Mouse (Mus musculus) urinary bladder, postnatal 10 days (tissue): ENCODE measurements around the gene 1700092M07Rik.
A peak's percentile ranks its signal among the peaks of the same experiment; 100 is the strongest.

Source experiments
- DNase-seq: peaks from one replicate; pipeline ENCODE4 v3.0.0; 2022; ENCODE audit warnings: low spot score

1700092M07Rik gene

GRCm38 (mm10) chr19:8742176-8742575 is 1.7 kb downstream of the 1700092M07Rik start:
- DNase-seq, result no peak

GRCm38 (mm10) chr19:8745382-8745781 is 4.9 kb downstream of the 1700092M07Rik start:
- DNase-seq, result no peak

DNA sequence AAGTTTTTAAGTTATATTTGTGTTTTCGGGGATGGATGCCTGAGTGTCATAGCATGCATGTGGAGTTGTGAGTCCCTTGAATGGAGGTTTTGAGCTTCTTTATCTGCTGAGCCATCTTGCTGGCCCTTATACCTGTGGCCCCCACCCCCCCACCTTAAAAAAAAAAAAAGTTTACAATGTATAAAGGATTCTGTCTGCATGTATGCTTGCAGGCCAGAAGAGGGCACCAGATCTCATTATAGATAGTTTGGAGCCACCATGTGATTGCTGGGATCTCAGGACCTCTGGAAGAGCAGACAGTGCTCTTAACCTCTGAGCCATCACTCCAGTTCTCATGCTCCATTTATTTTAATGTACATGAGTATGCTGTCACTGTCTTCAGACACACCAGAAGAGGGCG is 6.8 kb downstream of the 1700092M07Rik start:
- no peak for DNase-seq

- no peak for DNase-seq
Observed at GRCm38 (mm10) chr19:8755652-8756051, 15.1 kb downstream of the 1700092M07Rik start.

GRCm38 (mm10) chr19:8756635-8757387 is 16.3 kb downstream of the 1700092M07Rik start, which contains the start of gene Nxf1:
Nxf1 (plus strand) TSS chr19:8757073.
- peak; percentile 70 for DNase-seq

GRCm38 (mm10) chr19:8757471-8757998 is 17.0 kb downstream of the 1700092M07Rik start:
- no peak for DNase-seq

DNA sequence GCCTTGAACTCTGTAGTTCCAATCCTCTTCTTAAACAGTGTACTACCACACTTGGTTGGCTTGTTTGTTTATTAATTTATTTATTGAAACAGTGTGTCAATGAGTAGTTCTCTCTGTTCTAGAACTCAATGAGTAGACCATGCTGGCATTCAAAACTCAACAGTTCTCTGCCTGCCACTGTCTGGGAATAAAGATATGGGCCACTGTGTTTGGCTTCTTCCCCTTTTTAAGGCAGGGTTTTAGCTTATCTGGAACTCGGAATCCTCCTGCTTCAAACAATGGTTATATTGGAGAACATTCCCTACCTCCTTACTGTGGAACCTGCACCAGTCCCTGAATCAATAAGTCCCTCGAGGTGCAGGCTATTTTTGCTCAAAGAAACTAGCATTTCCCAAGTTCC is 18.4 kb downstream of the 1700092M07Rik start:
- no peak for DNase-seq

DNA sequence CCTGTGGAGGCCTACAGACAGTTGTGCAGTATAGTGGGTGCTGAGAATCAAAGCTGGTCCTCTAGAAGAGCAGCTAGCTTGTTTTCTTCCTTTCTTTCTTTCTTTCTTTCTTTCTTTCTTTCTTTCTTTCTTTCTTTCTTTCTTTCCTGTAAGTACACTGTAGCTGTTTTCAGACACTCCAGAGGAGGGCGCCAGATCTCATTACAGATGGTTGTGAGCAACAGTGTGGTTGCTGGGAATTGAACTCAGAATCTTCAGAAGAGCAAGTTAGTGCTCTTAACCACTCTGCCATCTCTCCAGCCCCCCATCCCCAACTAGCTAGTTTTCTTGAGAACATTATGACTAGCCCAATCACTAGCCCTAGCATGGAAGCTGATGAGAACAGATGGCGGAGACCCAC is 20.2 kb downstream of the 1700092M07Rik start:
- no peak for DNase-seq

DNA sequence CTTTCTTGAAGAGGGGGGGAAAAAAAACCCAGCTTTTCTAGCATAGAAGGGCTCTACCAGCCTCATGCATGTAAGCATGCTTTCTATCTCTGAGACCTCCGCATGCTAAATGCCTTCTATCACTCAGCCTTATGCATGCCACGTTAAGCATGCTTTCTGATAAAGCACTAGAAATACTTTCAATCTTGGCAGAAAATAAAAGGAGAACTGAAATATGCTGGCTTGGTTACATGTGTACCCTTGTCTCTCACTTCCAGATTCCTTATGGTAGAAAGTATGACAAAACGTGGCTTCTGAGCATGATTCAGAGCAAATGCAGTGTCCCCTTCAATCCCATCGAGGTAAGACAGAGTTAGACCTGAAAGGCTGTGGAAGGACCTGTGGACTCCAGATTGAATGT is 22.8 kb downstream of the 1700092M07Rik start:
- no peak for DNase-seq

DNA sequence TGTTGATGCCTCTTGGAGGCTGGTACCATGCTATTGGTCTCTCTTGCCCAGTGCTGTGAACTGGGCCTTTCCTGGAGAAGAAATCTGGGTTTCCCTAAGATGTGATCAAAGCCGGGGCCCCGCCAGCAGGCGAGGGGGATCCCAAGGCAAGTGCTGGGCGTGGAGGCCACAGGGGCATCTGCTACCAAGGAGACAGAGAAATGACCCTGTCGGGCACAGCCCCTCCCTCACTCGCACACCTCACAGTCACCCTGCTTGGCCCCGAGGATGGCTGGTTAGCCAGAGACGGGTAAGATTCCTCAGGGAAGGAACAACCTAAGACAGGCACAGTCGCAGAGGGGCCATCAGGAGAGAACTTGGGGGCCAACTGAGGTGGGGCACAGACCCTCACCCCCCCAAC is 25.0 kb downstream of the 1700092M07Rik start:
- no peak for DNase-seq

DNA sequence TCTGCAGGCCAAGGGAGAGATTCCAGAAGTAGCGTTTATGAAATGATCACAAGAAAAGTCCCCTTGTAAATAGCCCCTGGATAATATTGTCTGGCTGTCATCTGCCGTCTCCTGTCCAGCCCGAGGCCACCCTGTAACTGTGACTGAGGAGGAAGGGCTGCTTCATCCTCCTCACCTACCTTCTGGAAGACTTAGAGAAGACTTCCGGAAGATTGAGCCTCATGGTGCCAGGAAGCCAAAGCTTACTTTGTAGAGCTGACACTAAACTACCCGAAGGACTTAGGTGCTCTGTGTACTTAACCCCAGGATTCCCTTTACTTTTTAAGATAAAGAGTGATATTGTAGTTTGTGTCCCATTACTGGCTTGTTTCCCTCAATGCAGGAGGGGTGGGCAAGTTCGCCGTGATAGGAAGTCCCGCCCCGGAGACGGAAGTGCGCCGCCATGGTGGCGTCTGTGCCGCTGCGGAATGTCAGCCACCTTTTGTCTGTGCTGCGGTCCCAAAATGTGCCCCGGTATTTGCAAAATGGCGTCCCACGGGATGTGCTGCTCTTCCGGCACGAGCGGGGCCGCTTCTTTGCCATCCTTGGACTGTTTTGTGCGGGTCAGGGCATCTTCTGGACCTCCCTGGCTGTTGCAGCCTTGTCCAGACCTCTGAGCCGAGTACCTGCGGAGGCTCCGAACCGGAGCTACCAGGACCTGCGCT is 30.2 kb downstream of the 1700092M07Rik start, which contains the start of gene Tmem223:
Gene Tmem223, plus strand, starts transcription at position 430 of the 704 bp plus-strand sequence.
- DNase-seq, result peak; percentile 27

DNA sequence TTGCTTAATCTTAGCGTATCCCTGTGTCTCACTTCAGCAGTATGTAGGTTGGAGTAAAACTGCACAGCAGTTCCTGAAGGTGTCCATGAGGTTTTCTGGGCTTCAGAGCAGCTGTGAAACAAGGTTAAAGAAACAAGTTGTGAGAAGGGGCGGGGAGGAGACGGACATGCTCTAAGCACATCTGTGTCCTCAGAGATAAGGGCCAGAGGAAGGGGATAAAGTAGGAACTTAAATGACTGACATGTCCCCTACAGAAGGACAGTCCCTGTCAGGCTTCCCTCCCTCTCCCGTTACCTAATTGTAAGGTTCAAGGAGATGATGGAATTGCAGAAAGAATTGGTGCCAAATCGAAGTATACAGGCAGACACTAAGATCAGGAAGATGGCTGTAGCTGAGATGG is 32.5 kb downstream of the 1700092M07Rik start:
- no peak for DNase-seq

DNA sequence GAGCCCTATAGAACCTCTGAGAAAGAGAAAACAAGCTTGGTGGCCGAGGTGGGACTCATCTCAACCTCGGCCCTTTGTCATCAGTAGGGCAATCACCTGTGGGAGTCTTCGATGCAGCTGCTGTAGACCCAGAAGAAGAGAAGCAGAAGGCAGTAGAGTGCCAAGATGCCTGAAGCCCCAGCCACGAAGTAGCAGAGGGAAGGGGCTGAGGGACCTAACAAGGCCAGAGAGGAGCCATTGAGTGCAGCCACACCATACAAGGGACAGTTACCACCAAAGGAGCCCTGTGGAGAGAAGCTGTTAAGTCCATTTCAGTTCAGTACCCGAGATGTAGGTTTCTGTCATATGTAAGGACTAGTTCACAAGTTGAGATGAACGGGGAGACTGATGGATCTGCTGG is 32.9 kb downstream of the 1700092M07Rik start:
- no peak for DNase-seq

GRCm38 (mm10) chr19:8774086-8774835 is 33.7 kb downstream of the 1700092M07Rik start, which contains the start of gene Tmem179b:
Tmem179b (minus strand) TSS chr19:8774467.
- peak; percentile 86 for DNase-seq

GRCm38 (mm10) chr19:8774951-8775421 is 34.5 kb downstream of the 1700092M07Rik start:
- DNase-seq, result no peak

GRCm38 (mm10) chr19:8786008-8786781 is 45.7 kb downstream of the 1700092M07Rik start, which contains the start of gene Taf6l:
Taf6l (minus strand) TSS chr19:8786417.
- peak; percentile 48 for DNase-seq

- DNase-seq, result no peak
Observed at GRCm38 (mm10) chr19:8788521-8788920, 48.0 kb downstream of the 1700092M07Rik start.

GRCm38 (mm10) chr19:8789171-8789570 is 48.7 kb downstream of the 1700092M07Rik start:
- no peak for DNase-seq

DNA sequence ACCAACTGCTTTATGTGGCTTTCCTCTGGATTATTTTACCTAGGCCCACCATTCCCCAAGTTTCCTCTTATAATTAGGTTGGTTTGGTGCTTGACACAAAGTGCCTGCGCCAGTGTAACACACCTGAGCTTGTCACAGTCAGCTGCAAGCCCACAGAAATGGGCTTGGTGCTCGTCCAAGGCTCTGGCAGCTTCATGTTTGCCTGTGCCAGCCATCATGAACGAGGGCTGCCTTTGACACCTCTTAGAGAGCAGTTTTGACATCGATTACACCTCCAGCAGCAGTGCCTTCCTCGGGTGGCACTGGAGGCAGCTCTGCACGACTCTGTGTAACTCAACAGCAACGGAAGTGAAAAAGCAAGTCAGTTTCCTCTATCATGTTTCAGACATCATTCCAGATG is 49.7 kb downstream of the 1700092M07Rik start:
- DNase-seq, result no peak
